Mouse (Mus musculus) hindbrain, embryonic 11.5 days (tissue): Measurements from ENCODE around the gene Stom. TPM values are rescaled to one million over a fixed set of nuclear protein-coding genes. Genes with fewer than 3 reads are reported as not detected.

Experiments
- ATAC-seq: fragments of 200-750 bp; cut with Nextera tagmentation; 2 replicates; pipeline ENCODE4 v1.8.0; 2017; ENCODE audit warnings: mild to moderate bottlenecking, moderate TSS enrichment, moderate library complexity; ENCODE audit not compliant: low FRiP score
- DNase-seq: peaks from one replicate; pipeline ENCODE4 v3.0.0-alpha.2; 2015; ENCODE audit warnings: low spot score
- H3K27ac ChIP-seq: fragments of 300-500 bp; sonication (generic); 2 replicates; pipeline ENCODE4 v1.5.1; 2014; ENCODE audit warnings: mild to moderate bottlenecking, low read depth, low read length
- H3K27me3 ChIP-seq: fragments of 300-500 bp; sonication (generic); 2 replicates; pipeline ENCODE4 v1.6.1; 2014; ENCODE audit warnings: mild to moderate bottlenecking, low read length, moderate library complexity, mixed read lengths; ENCODE audit not compliant: control insufficient read depth, insufficient read depth
- H3K36me3 ChIP-seq: fragments of 300-500 bp; sonication (generic); 2 replicates; pipeline ENCODE4 v1.6.1; 2014; ENCODE audit warnings: mild to moderate bottlenecking, low read length, moderate library complexity, mixed read lengths; ENCODE audit not compliant: control insufficient read depth, insufficient read depth
- H3K4me1 ChIP-seq: fragments of 300-500 bp; sonication (generic); replicated peaks from 2 replicates; pipeline ENCODE4 v1.6.1; 2014; ENCODE audit warnings: low read length, mixed read lengths; ENCODE audit not compliant: control insufficient read depth, insufficient read depth
- H3K4me2 ChIP-seq: fragments of 300-500 bp; sonication (generic); replicated peaks from 2 replicates; pipeline ENCODE4 v1.6.1; 2014; ENCODE audit warnings: mild to moderate bottlenecking, low read depth, low read length
- H3K4me3 ChIP-seq: fragments of 300-500 bp; sonication (generic); 2 replicates; pipeline ENCODE4 v1.5.1; 2014; ENCODE audit warnings: low read depth, low read length
- H3K9ac ChIP-seq: fragments of 300-500 bp; sonication (generic); 2 replicates; pipeline ENCODE4 v1.6.1; 2014; ENCODE audit warnings: low read depth, low read length
- H3K9me3 ChIP-seq: fragments of 300-500 bp; sonication (generic); 2 replicates; pipeline ENCODE4 v1.6.1; 2016; ENCODE audit warnings: low read length; ENCODE audit not compliant: control insufficient read depth
- WGBS: fragments of 180-500 bp; shearing (Covaris S2); extraction: QIAGEN DNeasy Blood & Tissue Kit; methylation state at CpG from one replicate; pipeline ENCODE4 v1.1.7; 2014; 5-methylcytosine and 5-hydroxymethylcytosine counted together
- polyA plus RNA-seq: library from polyadenylated mRNA; unstranded; fragments of >200 nt; fragmentation: Nextera tagmentation; extraction: Ambion mirVana; gene quantifications from 2 replicates; pipeline ENCODE4 v1.2.1, GENCODE M21; 2014

Gene Stom
- polyA plus RNA-seq, 1 experiment from 2014 or later: 14.5 TPM

GRCm38 (mm10) chr2:35308166-35308565 lies 28.6 kb downstream of the Stom start:
- no peak overlapping the region for H3K27ac ChIP-seq
- no peaks in the 10 kb centered on the region for H3K4me1 ChIP-seq
- DNase-seq (no peak), ATAC-seq (no peak)
- H3K27me3 ChIP-seq: no peaks in the 10 kb centered on the region
- WGBS: 77% methylated on average over 1 of the region's 1 CpGs
- H3K9me3 ChIP-seq: no peaks in the 10 kb centered on the region
- no peak overlapping the region for H3K4me2 ChIP-seq
- H3K4me3 ChIP-seq: no peak overlapping the region
- H3K9ac ChIP-seq: no peak overlapping the region
- H3K36me3 ChIP-seq: no peaks in the 10 kb centered on the region

GRCm38 (mm10) chr2:35302049-35302885 lies 34.5 kb downstream of the Stom start:
- Histone ChIP-seq H3K4me1 (no peaks in the 10 kb centered on the region), H3K9me3 (no peaks in the 10 kb centered on the region), H3K4me3 (no peak overlapping the region), H3K27ac (no peak overlapping the region), H3K36me3 (no peaks in the 10 kb centered on the region), H3K9ac (no peak overlapping the region), H3K4me2 (no peak overlapping the region), H3K27me3 (no peaks in the 10 kb centered on the region)
- ATAC-seq (no peak), DNase-seq (no peak)
- 84% methylated on average over 13 of the region's 13 CpGs for WGBS

GRCm38 (mm10) chr2:35299437-35299836 lies 37.3 kb downstream of the Stom start:
- DNase-seq: no peak
- Histone ChIP-seq H3K27ac (no peak overlapping the region), H3K9me3 (no peaks in the 10 kb centered on the region), H3K4me2 (no peak overlapping the region), H3K36me3 (no peaks in the 10 kb centered on the region), H3K4me3 (no peak overlapping the region), H3K9ac (no peak overlapping the region), H3K27me3 (no peaks in the 10 kb centered on the region), H3K4me1 (no peaks in the 10 kb centered on the region)
- no peak for ATAC-seq
- WGBS: 93% methylated on average over 2 of the region's 2 CpGs

- Histone ChIP-seq H3K9ac (no peak overlapping the region), H3K9me3 (no peaks in the 10 kb centered on the region), H3K27ac (no peak overlapping the region), H3K27me3 (no peaks in the 10 kb centered on the region), H3K36me3 (no peaks in the 10 kb centered on the region), H3K4me3 (no peak overlapping the region), H3K4me1 (no peaks in the 10 kb centered on the region), H3K4me2 (no peak overlapping the region)
- WGBS: 32% methylated on average over 15 of the region's 15 CpGs
- ATAC-seq (peak; percentile 54; the same call in 1 of the 2 replicates), DNase-seq (peak; percentile 87)
Observed at GRCm38 (mm10) chr2:35297703-35298332, 39.0 kb downstream of the Stom start.

- DNase-seq: no peak
- no peak for ATAC-seq
- no peak overlapping the region for H3K9ac ChIP-seq
Observed at GRCm38 (mm10) chr2:35293291-35293690, 43.5 kb downstream of the Stom start.

GRCm38 (mm10) chr2:35292700-35293099 lies 44.1 kb downstream of the Stom start:
- H3K27ac ChIP-seq: no peak overlapping the region
- WGBS: 72% methylated on average over 3 of the region's 3 CpGs
- no peak overlapping the region for H3K4me2 ChIP-seq
- ATAC-seq (no peak), DNase-seq (no peak)
- no peaks in the 10 kb centered on the region for H3K36me3 ChIP-seq
- H3K9me3 ChIP-seq: no peaks in the 10 kb centered on the region
- H3K9ac ChIP-seq: no peak overlapping the region
- H3K27me3 ChIP-seq: no peaks in the 10 kb centered on the region
- H3K4me1 ChIP-seq: no peaks in the 10 kb centered on the region
- no peak overlapping the region for H3K4me3 ChIP-seq

More at GRCm38 (mm10) chr2:35293291-35293690, 43.5 kb downstream of the Stom start:
- H3K27me3 ChIP-seq: no peaks in the 10 kb centered on the region
- no peak overlapping the region for H3K27ac ChIP-seq
- no peaks in the 10 kb centered on the region for H3K9me3 ChIP-seq
- H3K4me3 ChIP-seq: no peak overlapping the region
- no peak overlapping the region for H3K4me2 ChIP-seq
- WGBS: 87% methylated on average over 8 of the region's 8 CpGs
- no peaks in the 10 kb centered on the region for H3K4me1 ChIP-seq
- H3K36me3 ChIP-seq: no peaks in the 10 kb centered on the region

GRCm38 (mm10) chr2:35291856-35292255 lies 44.9 kb downstream of the Stom start:
- H3K4me2 ChIP-seq: no peak overlapping the region
- H3K4me1 ChIP-seq: no peaks in the 10 kb centered on the region
- no peak overlapping the region for H3K4me3 ChIP-seq
- DNase-seq (peak; percentile 75), ATAC-seq (no peak)
- 36% methylated on average over 3 of the region's 3 CpGs for WGBS
- no peaks in the 10 kb centered on the region for H3K36me3 ChIP-seq
- H3K27ac ChIP-seq: no peak overlapping the region
- no peak overlapping the region for H3K9ac ChIP-seq
- no peaks in the 10 kb centered on the region for H3K27me3 ChIP-seq
- H3K9me3 ChIP-seq: no peaks in the 10 kb centered on the region

GRCm38 (mm10) chr2:35288758-35289635 lies 47.8 kb downstream of the Stom start:
- no peaks in the 10 kb centered on the region for H3K4me1 ChIP-seq
- 0 out of 2 replicates have a peak, but pooled peaks have one; percentile 45 for ATAC-seq
- H3K4me2 ChIP-seq: no peak overlapping the region
- WGBS: 41% methylated on average over 13 of the region's 13 CpGs
- DNase-seq: peak; percentile 90
- H3K36me3 ChIP-seq: no peaks in the 10 kb centered on the region
- H3K27me3 ChIP-seq: no peaks in the 10 kb centered on the region
- no peaks in the 10 kb centered on the region for H3K9me3 ChIP-seq
- H3K4me3 ChIP-seq: no peak overlapping the region
- H3K9ac ChIP-seq: no peak overlapping the region
- no peak overlapping the region for H3K27ac ChIP-seq
